Mouse (Mus musculus): ENCODE data around the gene Fthl17d.
"Not testable (repeated sequence)": the region's sequence is repeated elsewhere in the genome, so short reads cannot be mapped to it uniquely, and the experiment has no call there.

Fthl17d gene

GRCm38 (mm10) chrX:8986655-8987054 lies at the start of gene Fthl17d:
Gene Fthl17d (minus strand): TSS chrX:8986755.
- not testable (repeated sequence) for DNase-seq (ENCODE audit: low spot score in 2 of 2)

- DNase-seq (ENCODE audit: low spot score in 2 of 2) = not testable (repeated sequence)
These were observed 46.6 kb upstream of the Fthl17d start, which contains the start of gene Fthl17e for GRCm38 (mm10) chrX:9033193-9033592. Gene Fthl17e (plus strand): TSS chrX:9033493.

- no peak for DNase-seq (ENCODE audit: low spot score in 2 of 2)
These were observed 32.9 kb upstream of the Fthl17d start for GRCm38 (mm10) chrX:9019481-9019880.

- DNase-seq (ENCODE audit: low spot score in 2 of 2) = no peak
These were observed 29.5 kb upstream of the Fthl17d start for GRCm38 (mm10) chrX:9016079-9016478.

- DNase-seq (ENCODE audit: low spot score in 2 of 2) = not testable (repeated sequence)
These were observed 10.1 kb downstream of the Fthl17d start, which contains the start of gene Fthl17c for GRCm38 (mm10) chrX:8976459-8976858. Gene Fthl17c (minus strand): TSS chrX:8976559.

GRCm38 (mm10) chrX:8964618-8965017 lies 21.9 kb downstream of the Fthl17d start:
- not testable (repeated sequence) for DNase-seq (ENCODE audit: low spot score in 2 of 2)

GRCm38 (mm10) chrX:8962875-8963274 lies 23.7 kb downstream of the Fthl17d start, which contains the start of gene Fthl17b:
Gene Fthl17b (minus strand): TSS chrX:8962975.
- DNase-seq (ENCODE audit: low spot score in 2 of 2) = not testable (repeated sequence)

GRCm38 (mm10) chrX:8948130-8948805 lies 38.3 kb downstream of the Fthl17d start:
- DNase-seq (ENCODE audit: low spot score in 2 of 2) = peak; percentile 60 to 80

- DNase-seq (ENCODE audit: low spot score in 2 of 2) = no peak
These were observed 42.5 kb downstream of the Fthl17d start for GRCm38 (mm10) chrX:8944041-8944440.

All from frontal cortex, postnatal 10 days (tissue).